Mouse (Mus musculus) heart, postnatal 0 days (tissue): ENCODE measurements around the gene Klhdc9. TPM values are rescaled to one million over a fixed set of nuclear protein-coding genes. Genes with fewer than 3 reads are reported as not detected.
"Not testable (repeated sequence)": the region's sequence is repeated elsewhere in the genome, so short reads cannot be mapped to it uniquely, and the experiment has no call there.

ENCODE experiments used
- ATAC-seq: fragments of 200-750 bp; cut with Nextera tagmentation; 2 replicates; pipeline ENCODE4 v1.8.0; 2017; ENCODE audit warnings: low read depth, moderate number of reproducible peaks, moderate library complexity; ENCODE audit not compliant: insufficient read depth
- DNase-seq: peaks from one replicate; pipeline ENCODE4 v3.0.0-alpha.2; 2016; ENCODE audit warnings: low spot score
- H3K27ac ChIP-seq: fragments of 300-500 bp; sonication (generic); 2 replicates; pipeline ENCODE4 v1.5.1; 2014; ENCODE audit warnings: low read depth, mild to moderate bottlenecking
- H3K27me3 ChIP-seq: fragments of 300-500 bp; sonication (generic); 2 replicates; pipeline ENCODE4 v1.6.1; 2014; ENCODE audit warnings: low read length, mixed read lengths; ENCODE audit not compliant: control insufficient read depth, insufficient read depth
- H3K36me3 ChIP-seq: fragments of 300-500 bp; sonication (generic); replicated peaks from 2 replicates; pipeline ENCODE4 v1.6.1; 2014; ENCODE audit warnings: low read length, mixed read lengths; ENCODE audit not compliant: control insufficient read depth, insufficient read depth
- H3K4me1 ChIP-seq: fragments of 300-500 bp; sonication (generic); 2 replicates; pipeline ENCODE4 v1.6.1; 2014; ENCODE audit warnings: antibody characterized with exemption; ENCODE audit not compliant: control insufficient read depth, insufficient read depth
- H3K4me2 ChIP-seq: fragments of 300-500 bp; sonication (generic); 2 replicates; pipeline ENCODE4 v1.6.1; 2014; ENCODE audit warnings: low read depth, mild to moderate bottlenecking, low read length, moderate library complexity
- H3K4me3 ChIP-seq: fragments of 300-500 bp; sonication (generic); 2 replicates; pipeline ENCODE4 v1.5.1; 2014; ENCODE audit warnings: low read depth, low read length
- H3K9ac ChIP-seq: fragments of 300-500 bp; sonication (generic); replicated peaks from 2 replicates; pipeline ENCODE4 v1.6.1; 2014; ENCODE audit warnings: low read depth, low read length, mixed read lengths
- H3K9me3 ChIP-seq: fragments of 300-500 bp; sonication (generic); replicated peaks from 2 replicates; pipeline ENCODE4 v1.6.1; 2016; ENCODE audit warnings: low read length; ENCODE audit not compliant: control insufficient read depth
- CTCF ChIP-seq: IDR thresholded peaks from 2 replicates; pipeline ENCODE4 v1.5.1; 2016; ENCODE audit warnings: antibody characterized with exemption, control low read depth, low read depth
- EP300 ChIP-seq: IDR thresholded peaks from 2 replicates; pipeline ENCODE4 v1.6.1; 2016; ENCODE audit warnings: antibody characterized with exemption, low read depth
- WGBS: fragments of 180-500 bp; shearing (Covaris S2); extraction: QIAGEN DNeasy Blood & Tissue Kit; methylation state at CpG from one replicate; pipeline ENCODE4 v1.1.7; 2014; 5-methylcytosine and 5-hydroxymethylcytosine counted together
- polyA plus RNA-seq: library from polyadenylated mRNA; unstranded; fragments of >200 nt; fragmentation: Nextera tagmentation; extraction: Ambion mirVana; gene quantifications from 2 replicates; pipeline ENCODE4 v1.2.1, GENCODE M21; 2015
- total RNA-seq: library from RNA; depleted of rRNA; stranded (reverse); fragments of >200 nt; gene quantifications from 2 replicates; pipeline ENCODE4 v1.2.3, GENCODE M21; 2014; ENCODE audit warnings: low replicate concordance

Klhdc9 gene
- total and polyA plus RNA-seq, 2 experiments from 2014 or later = 1.1 to 3.2 TPM

- H3K36me3 ChIP-seq = peaks cover 4% of the 10 kb centered on the region; the same call in 1 of the 2 replicates
- peaks cover 32% of the 10 kb centered on the region for H3K4me1 ChIP-seq
- under 1% methylated on average over 57 of the region's 61 CpGs for WGBS
These were observed 31.0 kb downstream of the Klhdc9 start for GRCm38 (mm10) chr1:171329433-171330215.

GRCm38 (mm10) chr1:171328839-171329432 lies 31.7 kb downstream of the Klhdc9 start, which contains the start of gene Dedd:
TSS of gene Dedd (plus strand) at chr1:171329145.
- H3K27ac ChIP-seq = peak within 1 kb of the TSS; percentile 99
- TF ChIP-seq EP300 = no peak
- 0 out of 2 replicates have a peak, but pooled peaks have one; percentile 13 for TF ChIP-seq CTCF

More at GRCm38 (mm10) chr1:171329433-171330215, 31.0 kb downstream of the Klhdc9 start:
- DNase-seq (peak; percentile 13), ATAC-seq (peak; percentile 80)
- H3K9ac ChIP-seq = peak overlapping the region; percentile 97
- peak overlapping the region; percentile 99 for H3K27ac ChIP-seq
- peak overlapping the region; percentile 70 for H3K4me2 ChIP-seq
- no peaks in the 10 kb centered on the region for H3K9me3 ChIP-seq
- no peak for TF ChIP-seq CTCF
- no peak for TF ChIP-seq EP300
- H3K4me3 ChIP-seq = peak overlapping the region; percentile 67
- H3K27me3 ChIP-seq = no peaks in the 10 kb centered on the region

GRCm38 (mm10) chr1:171328244-171328643 lies 32.4 kb downstream of the Klhdc9 start:
- TF ChIP-seq EP300 (no peak), CTCF (no peak)
- ATAC-seq = no peak
- 14% methylated on average over 9 of the region's 9 CpGs for WGBS
- peak overlapping the region; percentile 97 for H3K9ac ChIP-seq
- H3K27ac ChIP-seq = peak overlapping the region; percentile 99
- no peak for DNase-seq
- peaks cover 31% of the 10 kb centered on the region for H3K4me1 ChIP-seq
- peak overlapping the region; percentile 67 for H3K4me3 ChIP-seq
- no peaks in the 10 kb centered on the region for H3K9me3 ChIP-seq
- no peaks in the 10 kb centered on the region for H3K27me3 ChIP-seq
- H3K36me3 ChIP-seq = peaks cover 4% of the 10 kb centered on the region; the same call in 1 of the 2 replicates
- H3K4me2 ChIP-seq = peak overlapping the region; percentile 70

More at GRCm38 (mm10) chr1:171328839-171329432, 31.7 kb downstream of the Klhdc9 start, which contains the start of gene Dedd:
- H3K4me1 ChIP-seq = peaks cover 32% of the 10 kb centered on the region
- H3K36me3 ChIP-seq = peaks cover 4% of the 10 kb centered on the region; the same call in 1 of the 2 replicates
- H3K27me3 ChIP-seq = no peaks in the 10 kb centered on the region
- peak; percentile 98 for DNase-seq
- peak within 1 kb of the TSS; percentile 97 for H3K9ac ChIP-seq
- peak; percentile 92 for ATAC-seq
- no peaks in the 10 kb centered on the region for H3K9me3 ChIP-seq
- H3K4me3 ChIP-seq = peak within 1 kb of the TSS; percentile 67
- WGBS = under 1% methylated on average over 38 of the region's 48 CpGs
- H3K4me2 ChIP-seq = peak within 1 kb of the TSS; percentile 70

DNA sequence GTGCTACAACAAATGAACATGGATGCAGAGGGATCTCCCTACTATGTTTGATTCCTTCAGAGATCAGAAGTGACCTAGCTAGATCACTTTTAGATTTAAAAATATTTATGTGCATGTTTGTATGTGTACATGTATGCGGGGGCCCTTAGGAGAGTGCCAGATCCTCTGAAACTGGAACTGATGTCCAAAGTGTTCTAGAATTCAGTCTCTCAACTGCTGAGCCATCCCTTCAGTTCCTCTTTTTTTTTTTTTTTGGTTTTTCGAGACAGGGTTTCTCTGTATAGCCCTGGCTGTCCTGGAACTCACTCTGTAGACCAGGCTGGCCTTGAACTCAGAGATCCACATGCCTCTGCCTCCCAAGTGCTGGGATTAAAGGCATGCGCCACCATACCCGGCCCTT lies 34.0 kb downstream of the Klhdc9 start:
- H3K27me3 ChIP-seq, ATAC-seq, H3K9me3 ChIP-seq, H3K9ac ChIP-seq, H3K4me3 ChIP-seq, DNase-seq, H3K4me2 ChIP-seq, H3K36me3 ChIP-seq, H3K27ac ChIP-seq: not testable (repeated sequence)
- H3K4me1 ChIP-seq = peaks cover 23% of the 10 kb centered on the region
- WGBS = 85% methylated on average over 4 of the region's 4 CpGs

DNA sequence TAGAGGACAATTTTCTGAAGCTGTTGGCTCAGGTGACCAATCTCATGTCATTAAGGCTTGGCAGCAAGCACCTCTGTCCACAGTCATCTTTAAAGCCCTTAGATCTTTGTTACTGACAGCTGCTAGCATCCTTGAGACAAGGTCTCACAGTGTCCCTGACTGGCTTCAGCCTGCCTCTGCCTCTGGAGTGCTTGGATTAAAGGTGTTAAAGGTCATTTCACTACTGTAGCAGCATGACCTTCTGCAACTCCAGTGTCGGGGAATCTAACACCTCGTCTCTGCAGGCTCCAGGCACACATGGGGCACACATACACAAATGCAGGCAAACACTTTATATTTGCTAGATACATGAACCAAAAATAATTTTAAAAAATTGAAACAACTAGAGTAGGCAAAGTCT lies 35.0 kb downstream of the Klhdc9 start:
- WGBS = 65% methylated on average over 2 of the region's 2 CpGs
- H3K4me3 ChIP-seq = no peak overlapping the region
- 0 out of 2 replicates have a peak, but pooled peaks cover 4% of the 10 kb centered on the region for H3K36me3 ChIP-seq
- no peak overlapping the region for H3K4me2 ChIP-seq
- DNase-seq (no peak), ATAC-seq (no peak)
- no peak overlapping the region for H3K27ac ChIP-seq
- no peaks in the 10 kb centered on the region for H3K27me3 ChIP-seq
- TF ChIP-seq CTCF (no peak), EP300 (no peak)
- peaks cover 17% of the 10 kb centered on the region for H3K4me1 ChIP-seq
- no peaks in the 10 kb centered on the region for H3K9me3 ChIP-seq
- H3K9ac ChIP-seq = no peak overlapping the region
